Mouse (Mus musculus) thymus, adult 2 months (tissue): Measurements from ENCODE around the gene Omg. TPM values are rescaled to one million over a fixed set of nuclear protein-coding genes. Genes with fewer than 3 reads are reported as not detected.
A peak's percentile ranks its signal among the peaks of the same experiment; 100 is the strongest.

Experiments
- DNase-seq: peaks from one replicate; pipeline ENCODE4 v3.0.0; 2021
- H3K27ac ChIP-seq: fragments of 200-500 bp; 2 replicates; pipeline ENCODE4 v1.5.1; 2012; ENCODE audit warnings: low read length, control low read depth; ENCODE audit not compliant: control insufficient read depth, insufficient read depth
- H3K27me3 ChIP-seq: fragments of 200-500 bp; 2 replicates; pipeline ENCODE4 v1.6.1; 2012; ENCODE audit warnings: mild to moderate bottlenecking, low read length, moderate library complexity, mixed read lengths; ENCODE audit not compliant: control insufficient read depth, insufficient read depth
- H3K36me3 ChIP-seq: fragments of 200-500 bp; 2 replicates; pipeline ENCODE4 v1.6.1; 2012; ENCODE audit warnings: mild to moderate bottlenecking, low read length, moderate library complexity; ENCODE audit not compliant: control insufficient read depth, insufficient read depth
- H3K4me1 ChIP-seq: fragments of 200-500 bp; replicated peaks from 2 replicates; pipeline ENCODE4 v1.6.1; 2012; ENCODE audit warnings: low read length; ENCODE audit not compliant: control insufficient read depth, insufficient read depth
- H3K4me3 ChIP-seq: fragments of 200-500 bp; 2 replicates; pipeline ENCODE4 v1.5.1; 2012; ENCODE audit warnings: mild to moderate bottlenecking, low read length, control low read depth, moderate library complexity; ENCODE audit not compliant: control insufficient read depth, insufficient read depth
- CTCF ChIP-seq: fragments of 200-500 bp; IDR thresholded peaks from 2 replicates; pipeline ENCODE4 v1.5.1; 2012; ENCODE audit warnings: mild to moderate bottlenecking, control low read depth, low read length, moderate library complexity, borderline replicate concordance; ENCODE audit not compliant: control insufficient read depth, poor library complexity, insufficient read depth; ENCODE audit errors: extremely low read depth
- POLR2A ChIP-seq: fragments of 200-500 bp; IDR thresholded peaks from 2 replicates; pipeline ENCODE4 v1.6.1; 2012; ENCODE audit warnings: mild to moderate bottlenecking, low read length, control low read depth, moderate library complexity; ENCODE audit not compliant: control insufficient read depth, poor library complexity, insufficient read depth; ENCODE audit errors: extremely low read depth
- WGBS: fragments of 180-500 bp; shearing (Covaris S2); methylation state at CpG from one replicate; pipeline ENCODE4 v1.1.7; 2018; 5-methylcytosine and 5-hydroxymethylcytosine counted together
- polyA plus RNA-seq: library from polyadenylated mRNA; depleted of rRNA; stranded (reverse); fragments of >200 nt; gene quantifications from 2 replicates; pipeline ENCODE4 v1.2.3, GENCODE M21; 2012

Omg gene
- polyA plus RNA-seq, 1 experiment = 0.23 TPM

DNA sequence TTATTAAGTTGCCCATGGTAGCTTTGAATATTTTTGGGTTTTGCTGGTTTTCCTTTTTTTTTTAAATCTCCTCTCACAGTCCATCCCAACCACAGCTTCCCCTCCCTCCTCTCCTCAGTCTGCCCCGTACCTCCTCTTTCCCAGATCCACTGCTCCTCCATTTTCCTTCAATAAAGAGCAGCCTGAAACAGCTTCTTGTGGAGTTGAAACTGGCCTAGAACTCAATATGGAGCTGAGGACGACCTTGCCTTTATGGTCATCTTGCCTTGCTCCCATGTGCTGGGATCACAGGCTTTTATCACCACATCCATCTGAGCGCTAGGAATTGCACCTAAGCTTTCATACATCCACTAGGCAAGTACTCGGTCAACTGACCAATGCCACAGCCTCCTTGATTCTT is 27.6 kb upstream of the Omg start:
- peaks cover 23% of the 10 kb centered on the region for H3K4me1 ChIP-seq
- TF ChIP-seq POLR2A (no peak), CTCF (no peak)
- no peak overlapping the region for H3K4me3 ChIP-seq
- no peaks in the 10 kb centered on the region for H3K36me3 ChIP-seq
- DNase-seq = no peak
- 94% methylated on average over 4 of the region's 4 CpGs for WGBS
- no peak overlapping the region for H3K27ac ChIP-seq
- H3K27me3 ChIP-seq = no peaks in the 10 kb centered on the region

DNA sequence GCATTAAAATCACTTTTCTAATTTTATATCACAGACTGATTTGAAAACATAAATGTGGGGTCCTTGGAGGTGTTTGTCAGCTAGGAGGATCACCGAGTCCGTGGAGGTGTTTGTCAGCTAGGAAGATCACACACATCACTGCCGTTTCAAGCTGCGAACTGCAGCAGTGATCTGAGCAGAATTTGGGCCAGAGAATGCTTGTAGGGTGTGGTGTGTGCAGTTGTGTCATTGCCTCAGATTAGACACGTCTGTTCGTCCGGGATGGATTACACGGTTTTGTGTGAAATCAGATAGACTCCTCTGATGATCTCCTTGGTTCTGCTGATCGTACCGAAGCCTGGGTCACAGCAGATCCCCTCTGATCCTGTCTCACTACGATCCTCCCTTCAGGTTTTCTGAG is 26.9 kb upstream of the Omg start:
- H3K27ac ChIP-seq = no peak overlapping the region
- WGBS = 57% methylated on average over 11 of the region's 11 CpGs
- no peaks in the 10 kb centered on the region for H3K27me3 ChIP-seq
- no peak overlapping the region for H3K4me3 ChIP-seq
- no peaks in the 10 kb centered on the region for H3K36me3 ChIP-seq
- no peak for TF ChIP-seq CTCF
- TF ChIP-seq POLR2A = no peak
- peaks cover 23% of the 10 kb centered on the region for H3K4me1 ChIP-seq
- no peak for DNase-seq

DNA sequence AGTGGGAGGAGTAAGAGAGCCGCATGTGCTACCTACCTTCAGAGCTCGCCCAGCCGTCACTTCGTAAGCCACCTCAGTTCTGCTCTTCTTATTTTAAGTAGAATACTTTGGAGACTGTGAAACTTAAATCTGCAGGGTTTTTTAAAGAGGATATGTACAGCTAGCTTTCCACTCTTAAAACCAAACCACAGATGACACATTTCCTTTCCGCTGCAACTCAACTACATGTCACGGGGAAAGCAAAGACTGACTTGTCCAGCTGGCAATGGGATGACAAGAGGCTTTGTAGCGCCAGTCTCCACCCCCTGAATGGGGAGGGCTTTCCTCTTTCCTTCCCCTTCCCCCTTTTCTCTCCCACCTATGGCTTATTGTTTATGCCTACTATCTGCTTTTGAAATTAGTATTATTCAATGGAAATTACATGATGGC is 26.5 kb upstream of the Omg start, which contains the start of the genes Evi2 and Evi2a:
TSS of gene Evi2 (minus strand) at position 257 of the 429 bp plus-strand sequence.
TSS of gene Evi2a (minus strand) at position 277 of the 429 bp plus-strand sequence.
- Histone ChIP-seq H3K4me3 (no peak within 1 kb of the TSS), H3K27me3 (no peaks in the 10 kb centered on the region), H3K36me3 (no peaks in the 10 kb centered on the region), H3K4me1 (peaks cover 23% of the 10 kb centered on the region), H3K27ac (peak within 1 kb of the TSS; percentile 75)
- 6% methylated on average over 7 of the region's 7 CpGs for WGBS
- no peak for TF ChIP-seq POLR2A
- TF ChIP-seq CTCF = no peak
- peak; percentile 33 for DNase-seq

DNA sequence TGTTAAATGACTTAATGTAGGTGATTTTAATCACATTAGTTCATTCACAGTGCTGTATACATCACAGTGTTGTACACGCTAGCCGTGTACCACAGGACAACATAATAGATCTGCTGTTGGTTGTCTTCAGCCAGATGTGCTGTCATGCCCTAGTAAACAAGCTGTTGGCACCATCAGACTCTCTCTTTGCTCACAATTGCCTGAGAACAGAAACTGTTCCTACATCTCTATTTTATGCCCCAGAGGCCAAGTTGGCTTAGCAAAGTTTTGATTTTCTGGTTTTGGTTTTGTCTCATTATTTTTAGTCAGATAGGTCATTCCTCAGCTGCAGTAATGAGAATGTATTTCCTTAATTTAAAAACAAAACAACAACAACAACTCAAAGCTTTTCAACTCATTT is 25.9 kb upstream of the Omg start:
- Histone ChIP-seq H3K4me3 (no peak overlapping the region), H3K27me3 (no peaks in the 10 kb centered on the region), H3K36me3 (no peaks in the 10 kb centered on the region), H3K4me1 (peaks cover 25% of the 10 kb centered on the region), H3K27ac (no peak overlapping the region; the same call in 1 of the 2 replicates)
- 93% methylated on average over 2 of the region's 2 CpGs for WGBS
- TF ChIP-seq POLR2A = no peak
- no peak for TF ChIP-seq CTCF
- DNase-seq = no peak

DNA sequence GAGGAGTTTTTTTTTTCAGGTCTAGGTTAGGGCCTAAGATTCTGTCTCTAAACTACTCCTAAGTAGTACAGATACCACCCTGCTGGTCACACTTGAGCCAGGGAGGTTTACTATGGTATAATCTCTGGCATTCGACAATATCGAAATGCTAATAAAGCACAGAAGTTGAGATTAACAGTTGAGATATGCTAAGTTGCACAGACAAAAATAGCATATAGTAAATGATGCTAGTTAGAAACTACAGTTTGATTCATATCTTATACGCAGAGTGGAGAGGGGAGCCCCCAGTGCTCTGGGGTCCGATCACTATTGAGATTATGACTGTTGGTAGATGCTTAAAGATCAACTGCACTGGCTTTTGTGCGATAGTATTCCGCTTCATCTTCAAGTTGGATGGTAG is 25.3 kb upstream of the Omg start:
- Histone ChIP-seq H3K36me3 (no peaks in the 10 kb centered on the region), H3K4me1 (peaks cover 28% of the 10 kb centered on the region), H3K27ac (no peak overlapping the region), H3K4me3 (no peak overlapping the region), H3K27me3 (no peaks in the 10 kb centered on the region)
- no peak for TF ChIP-seq CTCF
- WGBS = 85% methylated on average over 6 of the region's 6 CpGs
- DNase-seq = no peak

DNA sequence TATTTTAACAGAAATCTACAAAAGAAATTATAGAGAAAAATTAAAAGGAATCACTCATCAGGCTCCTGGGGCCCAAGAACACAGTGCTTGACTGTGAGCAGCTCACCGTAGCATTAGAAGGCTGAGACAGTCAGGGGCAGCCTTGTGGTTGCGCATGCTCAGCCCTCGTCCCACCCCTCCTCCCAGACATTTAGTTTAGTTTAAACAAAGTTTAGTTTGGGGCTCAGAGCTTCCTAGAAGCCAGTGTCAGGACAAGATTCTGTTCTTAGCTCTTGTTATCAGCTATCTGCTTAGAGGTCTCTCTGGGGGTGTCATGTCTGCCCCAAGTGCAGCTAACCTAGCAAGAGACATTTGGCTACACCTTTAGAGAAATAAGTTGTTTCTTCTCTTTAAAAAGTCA is 24.7 kb upstream of the Omg start:
- H3K4me3 ChIP-seq = no peak overlapping the region
- no peak for TF ChIP-seq CTCF
- TF ChIP-seq POLR2A = no peak
- DNase-seq = no peak
- peak overlapping the region; percentile 72; the same call in 1 of the 2 replicates for H3K27ac ChIP-seq
- H3K4me1 ChIP-seq = peaks cover 30% of the 10 kb centered on the region
- no peaks in the 10 kb centered on the region for H3K36me3 ChIP-seq
- H3K27me3 ChIP-seq = no peaks in the 10 kb centered on the region
- WGBS = 32% methylated on average over 3 of the region's 3 CpGs
